Mouse (Mus musculus) adrenal gland, postnatal 14 days (tissue): ENCODE results near the gene Csf2rb. TPM values are rescaled to one million over a fixed set of nuclear protein-coding genes. Genes with fewer than 3 reads are reported as not detected.
"Not testable (repeated sequence)": the region's sequence is repeated elsewhere in the genome, so short reads cannot be mapped to it uniquely, and the experiment has no call there.

ENCODE experiments used
- DNase-seq: peaks from one replicate; pipeline ENCODE4 v3.0.0; 2021; ENCODE audit warnings: mixed read lengths
- long read RNA-seq, 2 experiments: library from polyadenylated mRNA; stranded (forward); transcript quantifications; one replicate each; pipeline ENCODE4 v2.0.0; 2021
- total RNA-seq: library from RNA; stranded (reverse); gene quantifications from 2 replicates; pipeline ENCODE4 v1.2.3, GENCODE M21; 2021

The Csf2rb gene
- total RNA-seq = 5.9 and 27.2 TPM in 2 replicates
- long read RNA-seq, experiment 1, partial matches to known transcripts = 0 of 1 reads
- long read RNA-seq, experiment 1, other reads (novel, unspliced or antisense) = 1 of 1 reads
- long read RNA-seq, experiment 2, partial matches to known transcripts = 0 of 1 reads
- long read RNA-seq, experiment 2, other reads (novel, unspliced or antisense) = 1 of 1 reads

GRCm38 (mm10) chr15:78325671-78326339 is at the start of gene Csf2rb:
TSS of gene Csf2rb (plus strand) at chr15:78325752.
- no peak for DNase-seq

DNA sequence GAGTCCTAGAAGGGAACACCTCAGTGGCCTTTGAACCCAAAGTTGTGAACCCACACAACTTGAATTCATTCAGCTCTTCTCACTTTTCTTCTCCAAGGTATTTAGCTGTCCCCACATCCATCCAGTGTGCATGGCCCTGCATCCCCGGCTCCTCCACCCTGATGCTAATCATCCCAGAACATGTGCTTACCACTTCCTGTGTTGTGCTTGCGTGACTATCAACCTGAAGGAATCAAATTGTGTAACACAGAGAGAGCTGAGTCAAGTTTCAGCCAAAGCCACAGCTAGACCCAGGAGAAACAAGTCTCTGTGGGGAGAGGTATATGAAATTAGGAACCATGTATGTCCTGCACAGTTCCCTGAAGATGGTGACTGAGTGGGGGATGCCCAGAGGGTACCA is 47.2 kb upstream of the Csf2rb start:
- no peak for DNase-seq

GRCm38 (mm10) chr15:78287941-78288340 is 37.6 kb upstream of the Csf2rb start:
- no peak for DNase-seq

DNA sequence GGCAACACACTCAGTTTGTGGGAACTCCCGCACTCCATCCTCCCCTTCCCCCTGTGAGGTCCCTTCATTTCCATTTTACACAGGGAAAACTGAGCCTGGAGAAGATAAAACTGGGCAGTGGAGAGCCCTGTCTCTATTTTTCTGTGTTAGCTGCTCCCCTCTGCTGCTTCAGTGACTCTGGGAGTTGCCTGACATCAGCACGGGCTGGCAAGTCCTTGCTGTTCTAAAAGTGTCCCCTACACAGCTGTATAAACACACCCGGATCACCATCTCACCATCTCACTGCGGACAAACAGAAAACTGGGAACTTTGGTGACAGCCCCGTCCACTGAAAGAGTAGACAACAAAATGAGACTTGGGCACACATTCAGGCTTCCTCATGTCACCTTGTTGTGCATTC is 35.8 kb upstream of the Csf2rb start:
- not testable (repeated sequence) for DNase-seq

DNA sequence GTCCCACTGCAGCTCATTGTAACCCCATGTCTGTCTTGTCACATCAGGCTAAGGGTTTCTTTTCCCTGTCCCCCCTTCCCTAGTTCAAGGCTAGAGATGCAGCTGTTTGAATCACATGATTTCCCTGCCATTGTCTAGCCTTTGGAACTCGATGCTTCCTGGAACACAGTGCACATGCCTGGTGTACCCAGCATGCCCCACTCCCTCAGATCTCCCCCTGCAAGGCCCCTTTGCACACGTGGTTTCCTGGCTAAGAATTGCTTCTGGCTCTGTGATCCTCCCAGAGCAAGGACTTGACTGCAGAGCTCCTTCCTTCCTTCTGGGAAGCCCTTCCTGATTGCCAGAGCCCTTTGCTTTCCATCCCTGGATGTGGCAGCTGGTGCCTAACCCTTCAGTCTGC is 32.3 kb upstream of the Csf2rb start:
- not testable (repeated sequence) for DNase-seq

- DNase-seq = peak; percentile 37
Observed at GRCm38 (mm10) chr15:78293716-78294115, 31.8 kb upstream of the Csf2rb start.

DNA sequence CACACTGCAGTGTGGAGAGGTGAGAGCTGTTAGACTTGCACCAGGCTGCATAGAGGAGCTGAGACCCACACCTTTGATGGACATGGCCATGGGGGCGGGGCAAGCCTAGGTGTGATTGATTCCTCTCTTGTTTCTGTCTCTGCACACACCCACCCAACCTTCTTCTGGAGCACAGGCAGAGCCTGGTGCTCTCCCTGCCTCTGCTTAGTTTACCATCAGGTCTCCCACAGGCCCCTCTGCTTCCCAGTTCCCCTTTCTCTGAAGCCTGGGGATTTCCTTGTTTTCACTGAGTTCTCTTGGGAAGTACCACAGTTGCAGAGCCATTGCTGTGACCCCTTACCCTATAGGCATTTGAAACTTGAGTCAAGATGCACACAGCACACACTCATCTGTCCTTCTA is 27.0 kb upstream of the Csf2rb start:
- no peak for DNase-seq

- no peak for DNase-seq
Observed at GRCm38 (mm10) chr15:78299641-78300040, 25.9 kb upstream of the Csf2rb start.

DNA sequence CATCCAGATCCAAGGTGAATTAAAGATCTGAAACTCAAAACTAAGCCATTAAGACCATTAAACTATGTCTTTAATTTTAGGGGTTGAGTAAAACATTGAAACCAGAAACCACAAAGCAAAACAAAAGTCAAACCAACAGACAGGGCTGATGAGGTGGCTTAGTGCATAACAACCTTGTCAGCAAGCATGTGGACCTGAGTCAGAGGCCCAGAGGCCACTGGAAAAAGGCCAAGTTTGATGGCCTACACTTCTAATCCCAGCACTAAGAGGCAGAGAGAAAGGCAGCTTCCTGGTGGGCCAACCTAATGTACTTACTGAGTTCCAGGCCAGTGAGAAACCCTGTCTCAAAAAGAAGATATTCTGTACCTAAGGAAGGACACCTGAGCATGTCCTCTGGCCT is 24.8 kb upstream of the Csf2rb start:
- peak; percentile 44 for DNase-seq

- no peak for DNase-seq
Observed at GRCm38 (mm10) chr15:78302718-78303117, 22.8 kb upstream of the Csf2rb start.

GRCm38 (mm10) chr15:78303665-78304233 is 21.8 kb upstream of the Csf2rb start:
- DNase-seq = no peak

GRCm38 (mm10) chr15:78305341-78305933 is 20.1 kb upstream of the Csf2rb start, which contains the start of gene Csf2rb2:
TSS of gene Csf2rb2 (minus strand) at chr15:78305721.
- DNase-seq = no peak

DNA sequence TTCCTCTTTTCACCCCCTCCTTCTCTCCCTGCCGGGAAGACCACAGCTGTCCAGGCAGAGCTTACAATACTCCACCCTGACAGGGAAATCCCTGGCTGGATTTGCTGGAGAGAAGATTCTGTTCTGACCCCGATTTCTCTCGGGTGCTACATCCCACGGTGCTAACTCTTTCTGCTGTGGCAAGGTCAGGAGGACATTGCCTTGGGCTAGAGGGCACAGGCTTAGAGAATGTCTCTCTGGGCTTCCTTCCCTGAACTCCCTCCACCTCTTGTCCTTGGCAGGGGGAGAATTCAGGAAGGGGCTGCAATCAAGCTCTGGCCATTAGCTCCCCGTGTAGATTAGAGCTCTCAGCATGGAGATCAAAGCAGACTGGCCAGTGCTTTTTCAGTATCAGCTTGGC is 15.7 kb upstream of the Csf2rb start:
- DNase-seq = no peak

DNA sequence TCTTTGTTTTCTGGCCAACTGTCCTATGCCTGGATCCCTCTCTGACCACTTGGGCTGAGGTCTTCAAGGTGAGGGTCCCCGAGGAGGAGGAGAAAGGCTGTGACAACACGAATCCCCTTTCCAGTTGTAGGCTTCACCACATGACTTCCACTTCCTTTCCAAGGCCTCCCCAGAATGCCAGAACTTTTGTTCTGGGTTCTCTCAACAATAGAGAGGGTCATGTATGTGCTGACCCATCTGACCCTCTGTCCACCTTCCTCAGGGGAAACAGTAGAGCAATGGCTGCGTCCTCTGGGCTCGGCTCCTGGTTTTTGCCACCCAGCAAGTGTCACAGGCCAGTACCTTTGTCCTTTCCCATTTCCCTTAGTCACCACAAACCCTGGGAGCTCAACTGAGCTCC is 14.6 kb upstream of the Csf2rb start:
- DNase-seq = no peak

DNA sequence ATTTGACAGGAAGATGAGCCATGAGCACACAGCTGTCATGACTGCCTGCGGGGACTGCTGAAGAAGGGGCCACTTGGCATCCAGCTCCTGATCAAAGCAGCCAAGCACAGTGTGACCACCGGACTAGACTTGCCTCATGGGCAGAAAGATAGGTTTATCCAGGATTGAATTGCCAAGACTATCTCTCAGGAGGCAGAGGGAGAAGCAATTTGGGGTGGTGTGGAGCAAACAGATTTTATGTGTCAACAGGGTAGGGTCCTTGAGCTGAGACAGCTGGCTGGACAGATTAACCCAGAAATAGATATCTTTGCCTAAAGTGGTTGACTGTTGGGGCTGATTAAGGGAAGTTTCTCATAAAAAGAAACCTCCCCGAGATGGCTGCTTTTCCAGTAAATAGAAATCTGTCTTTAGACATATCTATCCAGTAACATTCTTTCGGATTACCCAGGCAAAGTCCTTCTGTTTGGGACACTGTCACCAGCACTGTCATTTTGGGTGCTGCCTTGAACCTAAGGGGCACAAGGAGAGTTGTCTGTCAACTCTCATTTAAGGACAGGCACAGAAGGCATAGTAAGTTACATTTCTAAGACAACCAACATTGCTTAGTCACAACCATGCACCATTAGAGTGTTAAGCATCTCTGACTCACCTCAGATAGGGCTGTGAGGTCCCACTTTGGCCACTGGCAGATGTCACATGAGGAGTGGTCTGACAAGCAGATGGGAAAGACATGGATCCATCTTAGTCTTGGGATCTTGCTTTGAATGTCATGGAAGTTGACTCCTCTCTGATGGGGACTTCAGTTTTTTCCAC is 12.9 kb upstream of the Csf2rb start:
- not testable (repeated sequence) for DNase-seq

- DNase-seq = not testable (repeated sequence)
Observed at GRCm38 (mm10) chr15:78313659-78314058, 11.9 kb upstream of the Csf2rb start.

DNA sequence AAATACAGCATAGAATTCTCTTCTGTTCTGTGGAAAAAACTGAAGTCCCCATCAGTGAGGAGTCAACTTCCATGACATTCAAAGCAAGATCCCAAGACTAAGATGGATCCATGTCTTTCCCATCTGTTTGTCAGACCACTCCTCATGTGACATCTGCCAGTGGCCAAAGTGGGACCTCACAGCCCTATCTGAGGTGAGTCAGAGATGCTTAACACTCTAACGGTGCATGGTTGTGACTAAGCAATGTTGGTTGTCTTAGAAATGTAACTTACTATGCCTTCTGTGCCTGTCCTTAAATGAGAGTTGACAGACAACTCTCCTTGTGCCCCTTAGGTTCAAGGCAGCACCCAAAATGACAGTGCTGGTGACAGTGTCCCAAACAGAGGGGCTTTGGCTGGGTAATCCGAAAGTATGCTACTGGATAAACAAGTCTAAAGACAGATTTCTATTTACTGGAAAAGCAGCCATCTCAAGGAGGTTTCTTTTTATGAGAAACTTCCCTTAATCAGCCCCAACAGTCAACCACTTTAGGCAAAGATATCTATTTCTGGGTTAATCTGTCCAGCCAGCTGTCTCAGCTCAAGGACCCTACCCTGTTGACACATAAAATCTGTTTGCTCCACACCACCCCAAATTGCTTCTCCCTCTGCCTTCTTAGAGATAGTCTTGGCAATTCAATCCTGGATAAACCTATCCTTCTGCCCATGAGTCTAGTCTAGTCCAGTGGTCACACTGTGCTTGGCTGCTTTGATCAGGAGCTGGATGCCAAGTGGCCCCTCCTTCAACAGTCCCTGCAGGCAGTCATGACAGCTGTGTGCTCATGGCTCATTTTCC is 7.0 kb upstream of the Csf2rb start:
- DNase-seq = not testable (repeated sequence)

DNA sequence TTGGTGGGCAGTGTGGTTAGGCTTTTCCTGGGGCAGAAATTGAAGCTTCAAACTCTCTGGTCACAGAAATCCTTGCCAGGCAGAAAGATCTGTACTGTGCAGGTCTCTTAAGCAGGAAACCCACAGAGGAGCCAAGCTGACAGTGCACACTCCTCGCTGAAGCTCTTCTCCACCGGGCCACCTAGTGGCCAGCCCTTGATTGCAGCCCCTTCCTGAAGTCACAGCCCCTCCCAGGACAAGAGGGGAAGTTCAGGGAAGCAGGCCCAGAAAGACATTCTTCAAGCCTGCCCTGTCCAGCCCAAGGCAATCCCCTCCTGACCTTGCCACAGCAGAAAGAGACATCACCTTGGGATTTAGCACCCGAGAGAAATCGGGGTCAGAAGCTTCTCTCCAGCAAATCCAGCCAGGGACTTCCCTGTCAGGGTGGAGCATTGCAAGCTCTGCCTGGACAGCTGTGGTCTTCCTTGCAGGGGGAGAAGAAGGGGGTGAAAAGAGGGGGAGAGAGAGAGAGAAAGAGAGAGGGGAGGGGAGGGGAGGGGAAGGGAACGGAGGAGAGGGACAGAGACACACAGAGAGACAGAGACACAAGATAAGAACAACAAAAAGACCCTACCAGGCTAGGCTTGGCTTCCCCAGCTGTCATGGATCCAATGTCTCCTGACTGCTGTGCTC is 4.6 kb upstream of the Csf2rb start:
- DNase-seq = peak; percentile 85

GRCm38 (mm10) chr15:78323366-78323765 is 2.2 kb upstream of the Csf2rb start:
- no peak for DNase-seq

- DNase-seq = no peak
Observed at GRCm38 (mm10) chr15:78324294-78324693, 1.3 kb upstream of the Csf2rb start.

DNA sequence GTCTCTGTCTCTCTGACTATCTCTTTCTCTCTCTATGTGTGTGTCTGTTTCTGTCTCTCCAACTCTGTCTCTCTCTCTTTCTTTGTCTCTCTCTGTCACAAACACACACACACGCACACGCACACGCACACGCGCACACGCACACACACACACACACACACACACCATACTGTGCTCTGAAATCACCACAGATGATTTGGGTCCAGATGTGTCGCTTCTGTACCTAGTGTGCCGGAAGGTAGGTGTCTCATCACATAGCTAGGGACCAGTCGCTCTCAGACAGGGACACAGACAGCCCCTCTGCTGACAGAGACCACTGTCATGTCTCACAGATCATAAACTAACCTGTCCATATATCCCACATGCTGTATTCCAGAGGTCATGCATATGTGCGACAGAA is 1.2 kb downstream of the Csf2rb start:
- no peak for DNase-seq
